Mouse (Mus musculus) liver, adult (tissue): ENCODE results near the gene Hbp1.

Experiments used
- GATA4 ChIP-seq: IDR thresholded peaks from 2 replicates; pipeline ENCODE4 v1.6.1; 2014; ENCODE audit warnings: mild to moderate bottlenecking, low read length; ENCODE audit not compliant: insufficient replicate concordance

Gene Hbp1

GRCm38 (mm10) chr12:31936657-31937300, 13.6 kb downstream of the Hbp1 start:
- TF ChIP-seq GATA4, result no peak

GRCm38 (mm10) chr12:31931818-31932217, 18.5 kb downstream of the Hbp1 start:
- no peak for TF ChIP-seq GATA4

- no peak for TF ChIP-seq GATA4
Observed at GRCm38 (mm10) chr12:31928498-31928897, 21.8 kb downstream of the Hbp1 start.

GRCm38 (mm10) chr12:31926661-31927061, 23.7 kb downstream of the Hbp1 start:
- TF ChIP-seq GATA4, result no peak

GRCm38 (mm10) chr12:31925343-31925742, 25.0 kb downstream of the Hbp1 start:
- no peak for TF ChIP-seq GATA4

GRCm38 (mm10) chr12:31924135-31924534, 26.2 kb downstream of the Hbp1 start:
- TF ChIP-seq GATA4, result no peak

- no peak for TF ChIP-seq GATA4
Observed at GRCm38 (mm10) chr12:31920464-31921405, 29.6 kb downstream of the Hbp1 start.

GRCm38 (mm10) chr12:31917245-31917644, 33.1 kb downstream of the Hbp1 start:
- no peak; the same call in 1 of the 2 replicates for TF ChIP-seq GATA4

GRCm38 (mm10) chr12:31916691-31917090, 33.6 kb downstream of the Hbp1 start:
- TF ChIP-seq GATA4, result no peak

GRCm38 (mm10) chr12:31913614-31914013, 36.7 kb downstream of the Hbp1 start:
- no peak for TF ChIP-seq GATA4

GRCm38 (mm10) chr12:31912966-31913551, 37.3 kb downstream of the Hbp1 start:
- no peak for TF ChIP-seq GATA4

- no peak for TF ChIP-seq GATA4
Observed at GRCm38 (mm10) chr12:31907436-31907835, 42.9 kb downstream of the Hbp1 start.

- no peak for TF ChIP-seq GATA4
Observed at GRCm38 (mm10) chr12:31905696-31906551, 44.4 kb downstream of the Hbp1 start.

- no peak for TF ChIP-seq GATA4
Observed at GRCm38 (mm10) chr12:31900391-31900914, 49.9 kb downstream of the Hbp1 start.

GRCm38 (mm10) chr12:31897456-31897855, 52.9 kb downstream of the Hbp1 start:
- no peak for TF ChIP-seq GATA4
